Mouse (Mus musculus): ENCODE results near the gene Zfp354c. TPM values are rescaled to one million over a fixed set of nuclear protein-coding genes. Genes with fewer than 3 reads are reported as not detected.

Gene Zfp354c
- total RNA-seq (2023), result 14.7 TPM

GRCm38 (mm10) chr11:50827010-50827953, at the start of gene Zfp354c:
TSS of gene Zfp354c (minus strand) at chr11:50827724.

GRCm38 (mm10) chr11:50850177-50850735, 22.7 kb upstream of the Zfp354c start, which contains the start of gene Grm6:
TSS of gene Grm6 (plus strand) at chr11:50850685.

GRCm38 (mm10) chr11:50841023-50841735, 13.7 kb upstream of the Zfp354c start, which contains the start of gene Zfp879:
TSS of gene Zfp879 (minus strand) at chr11:50841552.

Other genes with a start within 250 kb of the Zfp354c start
- gene Adamts2, start 225.6 kb downstream of the Zfp354c start, total RNA-seq (2023), result 3.1 TPM
- 0.62 TPM for gene Zfp879, start 13.8 kb upstream of the Zfp354c start, total RNA-seq (2023)
- 8.7 TPM for gene Grm6, start 23.0 kb upstream of the Zfp354c start, total RNA-seq (2023)
- gene Zfp454, start 59.9 kb upstream of the Zfp354c start, total RNA-seq (2023), result not detected
- gene Zfp2, start 88.4 kb upstream of the Zfp354c start, total RNA-seq (2023), result 2.3 TPM
- gene Zfp354b, start 103.9 kb upstream of the Zfp354c start, total RNA-seq (2023), result not detected
- not detected for gene 4933414I15Rik, start 116.0 kb upstream of the Zfp354c start, total RNA-seq (2023)
- gene Prop1, start 126.0 kb upstream of the Zfp354c start, total RNA-seq (2023), result not detected
- not detected for gene Olfr1378, start 138.8 kb upstream of the Zfp354c start, total RNA-seq (2023)
- not detected for gene Olfr1377, start 154.2 kb upstream of the Zfp354c start, total RNA-seq (2023)
- gene Olfr51, start 175.9 kb upstream of the Zfp354c start, total RNA-seq (2023), result not detected
- not detected for gene Olfr54, start 186.5 kb upstream of the Zfp354c start, total RNA-seq (2023)
- not detected for gene Olfr1375, start 220.4 kb upstream of the Zfp354c start, total RNA-seq (2023)
- not detected for gene Zfp354a, start 231.5 kb upstream of the Zfp354c start, total RNA-seq (2023)

All from CD4-positive naive resting alpha-beta T cell, adult 57 days (primary cell).